Mouse (Mus musculus): ENCODE results near the gene Psmd1.

Gene Psmd1

GRCm38 (mm10) chr1:86156075-86156474 is 91.9 kb downstream of the Psmd1 start:
- DNase-seq (ENCODE audit: low spot score in 2 of 2) = no peak

GRCm38 (mm10) chr1:86156595-86156994 is 92.4 kb downstream of the Psmd1 start:
- DNase-seq (ENCODE audit: low spot score in 2 of 2) = no peak

GRCm38 (mm10) chr1:86160059-86160458 is 95.9 kb downstream of the Psmd1 start:
- DNase-seq (ENCODE audit: low spot score in 2 of 2) = no peak

GRCm38 (mm10) chr1:86160479-86160878 is 96.3 kb downstream of the Psmd1 start:
- no peak for DNase-seq (ENCODE audit: low spot score in 2 of 2)

- DNase-seq (ENCODE audit: low spot score in 2 of 2) = peak in 1 of 2 experiments; percentile 53
Measured at GRCm38 (mm10) chr1:86161061-86161460, 96.9 kb downstream of the Psmd1 start.

GRCm38 (mm10) chr1:86174602-86175001 is 110.4 kb downstream of the Psmd1 start:
- DNase-seq (ENCODE audit: low spot score in 2 of 2) = no peak

- DNase-seq (ENCODE audit: low spot score in 2 of 2) = no peak
Measured at GRCm38 (mm10) chr1:86176066-86176465, 111.9 kb downstream of the Psmd1 start.

GRCm38 (mm10) chr1:86178462-86179253 is 114.5 kb downstream of the Psmd1 start:
- peak; percentile 79 to 89 for DNase-seq (ENCODE audit: low spot score in 2 of 2)

GRCm38 (mm10) chr1:86182004-86182709 is 118.0 kb downstream of the Psmd1 start:
- no peak for DNase-seq (ENCODE audit: low spot score in 2 of 2)

GRCm38 (mm10) chr1:86183577-86184263 is 119.5 kb downstream of the Psmd1 start:
- DNase-seq (ENCODE audit: low spot score in 2 of 2) = no peak

GRCm38 (mm10) chr1:86186762-86187161 is 122.6 kb downstream of the Psmd1 start:
- no peak for DNase-seq (ENCODE audit: low spot score in 2 of 2)

GRCm38 (mm10) chr1:86187856-86188255 is 123.7 kb downstream of the Psmd1 start:
- DNase-seq (ENCODE audit: low spot score in 2 of 2) = no peak

GRCm38 (mm10) chr1:86188271-86188670 is 124.1 kb downstream of the Psmd1 start:
- no peak for DNase-seq (ENCODE audit: low spot score in 2 of 2)

Measured in spleen, postnatal 10 days (tissue).